Mouse (Mus musculus) heart, adult 2 months (tissue): ENCODE measurements around the gene Atp13a1. TPM values are rescaled to one million over a fixed set of nuclear protein-coding genes. Genes with fewer than 3 reads are reported as not detected.

Experiments used
- DNase-seq, 2 experiments: peaks; one replicate each; pipeline ENCODE4 v3.0.0; 2021
- H3K27ac ChIP-seq: fragments of 200-600 bp; 2 replicates; pipeline ENCODE4 v1.8.1; 2022
- H3K27me3 ChIP-seq: fragments of 200-500 bp; 2 replicates; pipeline ENCODE4 v1.6.1; 2012; ENCODE audit warnings: mild to moderate bottlenecking, low read length, inconsistent platforms, mixed read lengths; ENCODE audit not compliant: control insufficient read depth, insufficient read depth
- H3K36me3 ChIP-seq: fragments of 200-500 bp; 2 replicates; pipeline ENCODE4 v1.6.1; 2012; ENCODE audit warnings: low read length, inconsistent platforms; ENCODE audit not compliant: control insufficient read depth, insufficient read depth
- H3K4me1 ChIP-seq: fragments of 200-500 bp; 2 replicates; pipeline ENCODE4 v1.6.1; 2011; ENCODE audit warnings: low read length; ENCODE audit not compliant: control insufficient read depth, insufficient read depth
- H3K4me3 ChIP-seq: fragments of 200-600 bp; 2 replicates; pipeline ENCODE4 v1.8.1; 2022
- H3K79me2 ChIP-seq: fragments of 200-500 bp; replicated peaks from 2 replicates; pipeline ENCODE4 v1.6.1; 2012; ENCODE audit warnings: mild to moderate bottlenecking, inconsistent platforms, low read length, moderate library complexity, mixed read lengths; ENCODE audit not compliant: control insufficient read depth, insufficient read depth
- H3K9ac ChIP-seq: fragments of 200-500 bp; 2 replicates; pipeline ENCODE4 v1.6.1; 2012; ENCODE audit warnings: low read depth, mild to moderate bottlenecking, control low read depth, inconsistent platforms, low read length, mixed read lengths
- CTCF ChIP-seq: fragments of 200-600 bp; IDR thresholded peaks from 2 replicates; pipeline ENCODE4 v1.8.1; 2022; ENCODE audit warnings: antibody characterized with exemption, mild to moderate bottlenecking, moderate library complexity
- EP300 ChIP-seq: fragments of 200-500 bp; IDR thresholded peaks from 2 replicates; pipeline ENCODE4 v1.6.1; 2011; ENCODE audit warnings: low read depth, low read length, control low read depth; ENCODE audit not compliant: insufficient read depth
- POLR2A ChIP-seq: fragments of 200-500 bp; IDR thresholded peaks from 2 replicates; pipeline ENCODE4 v1.6.1; 2011; ENCODE audit warnings: mild to moderate bottlenecking, low read depth, low read length, control low read depth; ENCODE audit not compliant: insufficient read depth
- WGBS: fragments of 180-500 bp; shearing (Covaris S2); methylation state at CpG from one replicate; pipeline ENCODE4 v1.1.7; 2018; 5-methylcytosine and 5-hydroxymethylcytosine counted together
- intact Hi-C: fragments of 180-260 bp; cut with DNase I; formaldehyde crosslinking; loops from one replicate; pipeline ENCODE4 v1.15.1; 2025
- polyA plus RNA-seq: library from polyadenylated mRNA; depleted of rRNA; stranded (reverse); fragments of >200 nt; gene quantifications from 2 replicates; pipeline ENCODE4 v1.2.3, GENCODE M21; 2012
- total RNA-seq, 2 experiments: library from RNA; stranded (reverse); gene quantifications; 2 replicates each; pipeline ENCODE4 v1.2.3; 2021

Atp13a1 gene
- total and polyA plus RNA-seq, 3 experiments = 12.9 to 26.5 (median 14.7) TPM

DNA sequence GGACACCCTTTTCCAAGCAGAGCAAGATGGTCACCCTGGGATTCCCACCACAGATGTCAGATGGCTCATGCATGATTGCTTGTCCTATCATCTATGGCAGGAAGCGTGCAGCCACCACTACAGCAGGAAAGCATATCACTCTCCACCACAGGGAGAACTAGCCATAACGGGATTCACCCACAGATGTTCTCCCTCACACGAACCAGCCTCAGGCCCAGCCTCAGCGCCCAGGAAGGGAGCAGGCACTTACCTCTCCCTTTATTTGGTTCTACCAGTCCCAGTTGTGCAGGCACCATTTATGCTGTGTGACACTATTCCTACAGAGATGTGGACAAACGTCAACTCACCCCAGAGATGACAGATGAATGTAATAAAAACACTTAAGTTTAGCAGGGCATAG is 1.9 kb upstream of the Atp13a1 start:
- peaks cover 3% of the 10 kb centered on the region for H3K79me2 ChIP-seq
- intact Hi-C loops = no loop called here
- no peak for TF ChIP-seq POLR2A
- no peak for TF ChIP-seq EP300
- no peak for TF ChIP-seq CTCF
- no peak for DNase-seq
- H3K36me3 ChIP-seq = peaks cover 3% of the 10 kb centered on the region; the same call in 1 of the 2 replicates
- no peaks in the 10 kb centered on the region for H3K27me3 ChIP-seq
- H3K9ac ChIP-seq = no peak overlapping the region
- H3K27ac ChIP-seq = no peak overlapping the region
- 83% methylated on average over 5 of the region's 5 CpGs for whole genome bisulfite sequencing
- H3K4me3 ChIP-seq = no peak overlapping the region
- H3K4me1 ChIP-seq = no peaks in the 10 kb centered on the region; the same call in none of the 2 replicates

- WGBS = 53% methylated on average over 5 of the region's 5 CpGs
- intact Hi-C loops = loop anchor here (2.0 to 5.0 kb wide), 4 partner anchors 15 to 162 kb away; partner anchors contain the start of genes Gm20422, Zfp868 and Zfp963
- no peak overlapping the region for H3K4me3 ChIP-seq
Measured at GRCm38 (mm10) chr8:69789731-69790130, 1.2 kb upstream of the Atp13a1 start.

DNA sequence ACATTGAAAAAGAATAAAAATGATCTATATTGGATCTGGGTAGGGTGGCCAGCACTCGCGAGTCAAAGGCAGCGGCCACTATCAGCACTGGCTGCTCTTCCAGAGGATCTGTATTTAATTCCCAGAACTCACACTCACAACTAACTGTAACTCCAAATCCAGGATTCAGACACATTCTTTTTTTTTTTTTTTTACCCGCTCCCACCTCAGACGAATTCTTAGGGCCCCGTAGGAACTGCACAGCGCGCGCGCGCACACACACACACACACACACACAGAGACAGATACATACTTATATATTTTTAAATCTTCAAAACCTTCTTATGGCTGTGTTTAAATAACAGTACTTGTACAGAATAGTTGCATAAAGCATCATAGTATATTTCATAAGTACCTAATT is 599 bp upstream of the Atp13a1 start:
- H3K79me2 ChIP-seq = peaks cover 3% of the 10 kb centered on the region
- 19% methylated on average over 11 of the region's 11 CpGs for WGBS
- H3K36me3 ChIP-seq = peaks cover 3% of the 10 kb centered on the region; the same call in 1 of the 2 replicates
- no peaks in the 10 kb centered on the region for H3K27me3 ChIP-seq
- peak overlapping the region; percentile 91 for H3K27ac ChIP-seq
- DNase-seq = no peak
- no peak for TF ChIP-seq POLR2A
- TF ChIP-seq CTCF = no peak
- no peak for TF ChIP-seq EP300
- peak overlapping the region; percentile 98 for H3K4me3 ChIP-seq
- intact Hi-C loops = loop anchor here (2.0 to 5.0 kb wide), 4 partner anchors 16 to 163 kb away; partner anchors contain the start of genes Gm20422, Zfp868 and Zfp963
- no peaks in the 10 kb centered on the region; the same call in none of the 2 replicates for H3K4me1 ChIP-seq
- H3K9ac ChIP-seq = no peak overlapping the region

More at GRCm38 (mm10) chr8:69789731-69790130, 1.2 kb upstream of the Atp13a1 start:
- H3K36me3 ChIP-seq = peaks cover 3% of the 10 kb centered on the region; the same call in 1 of the 2 replicates
- no peaks in the 10 kb centered on the region; the same call in none of the 2 replicates for H3K4me1 ChIP-seq
- no peaks in the 10 kb centered on the region for H3K27me3 ChIP-seq
- no peak for DNase-seq
- H3K9ac ChIP-seq = no peak overlapping the region
- peaks cover 3% of the 10 kb centered on the region for H3K79me2 ChIP-seq
- H3K27ac ChIP-seq = no peak overlapping the region
- no peak for TF ChIP-seq EP300
- TF ChIP-seq POLR2A = no peak
- no peak for TF ChIP-seq CTCF

- Histone ChIP-seq H3K27ac (peak overlapping the region; percentile 91), H3K79me2 (peaks cover 3% of the 10 kb centered on the region), H3K4me1 (no peaks in the 10 kb centered on the region; the same call in none of the 2 replicates), H3K36me3 (peaks cover 3% of the 10 kb centered on the region; the same call in 1 of the 2 replicates), H3K27me3 (no peaks in the 10 kb centered on the region), H3K4me3 (peak overlapping the region; percentile 98), H3K9ac (peak overlapping the region; percentile 94)
- intact Hi-C loops = loop anchor here (2.0 to 5.0 kb wide), 4 partner anchors 17 to 164 kb away; partner anchors contain the start of genes Gm20422, Zfp868 and Zfp963
- no peak for TF ChIP-seq POLR2A
- TF ChIP-seq CTCF = no peak
- no peak for TF ChIP-seq EP300
- DNase-seq = no peak
- under 1% methylated on average over 48 of the region's 48 CpGs for WGBS
Measured at GRCm38 (mm10) chr8:69791415-69792068, 579 bp downstream of the Atp13a1 start.

- 92% methylated on average over 4 of the region's 4 CpGs for WGBS
- no peak overlapping the region for H3K4me3 ChIP-seq
- no peaks in the 10 kb centered on the region for H3K27me3 ChIP-seq
- intact Hi-C loops = loop anchor here (5.0 kb wide), 3 partner anchors 46 to 166 kb away; partner anchors contain the start of genes Zfp868 and Zfp963
- DNase-seq = no peak
- TF ChIP-seq CTCF (no peak), POLR2A (no peak), EP300 (no peak)
- peaks cover 3% of the 10 kb centered on the region for H3K79me2 ChIP-seq
- H3K4me1 ChIP-seq = no peaks in the 10 kb centered on the region; the same call in none of the 2 replicates
- H3K27ac ChIP-seq = no peak overlapping the region
- peaks cover 3% of the 10 kb centered on the region; the same call in 1 of the 2 replicates for H3K36me3 ChIP-seq
- no peak overlapping the region for H3K9ac ChIP-seq
Measured at GRCm38 (mm10) chr8:69793666-69794065, 2.7 kb downstream of the Atp13a1 start.

DNA sequence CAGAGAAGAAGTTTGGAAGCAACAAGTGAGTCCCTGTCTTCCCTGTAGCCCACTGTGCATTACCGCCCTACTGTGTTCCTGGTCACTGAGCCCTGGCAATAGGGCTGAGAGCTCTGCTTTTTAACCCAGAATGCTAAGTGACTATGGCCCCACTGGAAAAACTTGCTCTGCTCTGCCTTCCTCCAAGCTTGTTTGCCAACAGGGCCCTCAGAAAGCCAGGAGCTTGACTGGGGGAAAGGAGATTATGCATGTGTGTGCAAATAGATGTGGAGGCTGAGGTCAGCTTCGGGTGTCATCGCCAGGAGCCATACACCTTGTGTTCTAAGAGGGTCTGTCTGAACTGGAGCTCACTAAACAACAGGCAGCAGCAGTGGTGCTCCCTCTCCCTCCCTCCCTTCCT is 3.1 kb downstream of the Atp13a1 start:
- no peaks in the 10 kb centered on the region for H3K27me3 ChIP-seq
- WGBS = 95% methylated on average over 3 of the region's 3 CpGs
- H3K9ac ChIP-seq = no peak overlapping the region
- H3K27ac ChIP-seq = no peak overlapping the region
- no peaks in the 10 kb centered on the region; the same call in none of the 2 replicates for H3K4me1 ChIP-seq
- H3K79me2 ChIP-seq = peaks cover 3% of the 10 kb centered on the region
- intact Hi-C loops = loop anchor here (5.0 kb wide), 3 partner anchors 47 to 167 kb away; partner anchors contain the start of genes Zfp868 and Zfp963
- no peak overlapping the region for H3K4me3 ChIP-seq
- H3K36me3 ChIP-seq = peaks cover 3% of the 10 kb centered on the region; the same call in 1 of the 2 replicates
- no peak for DNase-seq
- TF ChIP-seq CTCF = no peak
- TF ChIP-seq EP300 = no peak
- TF ChIP-seq POLR2A = no peak
